In the genomic region with DNA sequence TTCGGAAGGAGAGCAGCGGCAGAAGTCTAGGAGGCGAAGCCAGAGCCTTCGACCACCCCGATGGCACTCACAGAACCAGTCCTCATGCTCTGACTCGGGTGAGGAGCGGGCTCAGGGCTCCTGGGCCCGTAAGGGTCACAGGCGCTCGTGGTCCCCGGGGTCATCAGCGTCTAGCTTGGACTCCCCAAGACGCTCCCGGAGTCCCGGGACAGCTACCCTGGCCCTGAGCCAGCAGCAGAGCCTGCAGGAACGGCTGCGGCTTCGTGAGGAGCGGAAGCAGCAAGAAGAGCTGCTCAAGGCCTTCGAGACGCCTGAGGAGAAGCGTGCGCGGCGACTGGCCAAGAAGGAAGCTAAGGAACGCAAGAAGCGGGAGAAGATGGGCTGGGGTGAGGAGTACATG, we compare ENCODE assay signal across 10 mouse cellular contexts. TPM values are rescaled to one million over a fixed set of nuclear protein-coding genes. Genes with fewer than 3 reads are reported as not detected.
DNase-seq lines count a peak whose midpoint lies in the region; ATAC-seq and TF ChIP-seq lines count a peak whose summit lies in the region.
"Had no signal": no experiment of that assay in that cellular context is flagged by ENCODE, and none has a peak within 500 bp of the region (broad histone marks: within the 10 kb centered on the region; RNA-seq: fewer than 3 reads in every experiment).

No protein-coding gene starts in this region.

- no peak for ATAC-seq in hindbrain, embryonic 12.5 days (ENCODE audit: low FRiP score)
- ATAC-seq in hindbrain, postnatal 0 days: no peak
- ATAC-seq in intestine, postnatal 0 days: no peak
- ATAC-seq: lung, postnatal 0 days had no signal

- intact Hi-C loops in left cerebral cortex, adult 2 months (cut with DNase I): no loop called here

- H3K9ac ChIP-seq in hindbrain, embryonic 12.5 days: 0 out of 2 replicates have a peak overlapping the region, but pooled peaks have one; percentile 35
- no peak overlapping the region for H3K9ac ChIP-seq in hindbrain, postnatal 0 days (replicated peaks; ENCODE audit: low read length)
- no peak overlapping the region for H3K9ac ChIP-seq in CH12.LX (ENCODE audit: insufficient read depth, low read depth)
- H3K9ac ChIP-seq in intestine, postnatal 0 days (ENCODE audit: low read depth, low read length): no peak overlapping the region

- no peak overlapping the region for H3K27ac ChIP-seq in hindbrain, embryonic 12.5 days
- no peak overlapping the region for H3K27ac ChIP-seq in hindbrain, postnatal 0 days
- H3K27ac ChIP-seq in CH12.LX (ENCODE audit: insufficient read depth, low read depth): no peak overlapping the region
- no peak overlapping the region for H3K27ac ChIP-seq in intestine, postnatal 0 days (ENCODE audit: low read depth, low read length)
- no peak overlapping the region for H3K27ac ChIP-seq in left cerebral cortex, adult 2 months

- H3K4me3 ChIP-seq in hindbrain, embryonic 12.5 days: peak overlapping the region; percentile 2; the same call in 1 of the 2 replicates
- no peak overlapping the region for H3K4me3 ChIP-seq in hindbrain, postnatal 0 days (ENCODE audit: low read length)
- no peak overlapping the region for H3K4me3 ChIP-seq in CH12.LX (replicated peaks in 1 of 3; ENCODE audit: low read depth in 2 of 3, low read length in 2 of 3, poor library complexity in 1 of 3)
- H3K4me3 ChIP-seq in intestine, postnatal 0 days (ENCODE audit: low read depth, low read length): no peak overlapping the region
- no peak overlapping the region for H3K4me3 ChIP-seq in left cerebral cortex, adult 2 months

- peaks cover 30% of the 10 kb centered on the region for H3K4me1 ChIP-seq in hindbrain, embryonic 12.5 days
- H3K4me1 ChIP-seq in hindbrain, postnatal 0 days (ENCODE audit: insufficient read depth, low read length): peaks cover 11% of the 10 kb centered on the region; the same call in 1 of the 2 replicates
- H3K4me1 ChIP-seq in CH12.LX (ENCODE audit: control insufficient read depth in 1 of 2, insufficient read depth in 2 of 2): peaks cover 12 to 32% of the 10 kb centered on the region in 2 experiments; a peak in 3 of 4 replicates
- H3K4me1 ChIP-seq in intestine, postnatal 0 days (replicated peaks; ENCODE audit: control insufficient read depth, insufficient read depth, low read length): peaks cover 6% of the 10 kb centered on the region; the same call in 1 of the 2 replicates

- TF ChIP-seq CTCF in hindbrain, postnatal 0 days (IDR thresholded peaks at IDR 0.05; ENCODE audit: low read depth): no peak
- TF ChIP-seq CTCF in CH12.LX (conservative IDR thresholded peaks at IDR 0.05 in 1 of 2, IDR thresholded peaks at IDR 0.05 in 1 of 2; ENCODE audit: low read depth in 2 of 2, low read length in 2 of 2): no peak
- TF ChIP-seq CTCF in intestine, postnatal 0 days (IDR thresholded peaks at IDR 0.05; ENCODE audit: low read depth): no peak
- TF ChIP-seq CTCF in left cerebral cortex, adult 2 months (IDR thresholded peaks at IDR 0.05): no peak

- peak overlapping the region; percentile 85 for H3K4me2 ChIP-seq in hindbrain, embryonic 12.5 days (replicated peaks)
- no peak overlapping the region; the same call in 1 of the 2 replicates for H3K4me2 ChIP-seq in hindbrain, postnatal 0 days (ENCODE audit: low read depth, low read length)
- 0 out of 2 replicates have a peak overlapping the region, but pooled peaks have one; percentile 78 for H3K4me2 ChIP-seq in CH12.LX (ENCODE audit: insufficient read depth, low read depth, poor library complexity, severe bottlenecking)
- H3K4me2 ChIP-seq in intestine, postnatal 0 days (replicated peaks; ENCODE audit: low read depth): peak overlapping the region; percentile 72; the same call in 1 of the 2 replicates

- in situ Hi-C loops in CH12.LX (cut with MboI; ENCODE audit: low pct_ligation_motif_present, low pct_unique_long_range_greater_than_20kb, low sequenced_read_pairs): no loop called here

- no peak for TF ChIP-seq RAD21 in CH12.LX (IDR thresholded peaks at IDR 0.05; ENCODE audit: low read depth, low read length)

- no peaks in the 10 kb centered on the region for H3K9me3 ChIP-seq in hindbrain, embryonic 12.5 days (replicated peaks)
- H3K9me3 ChIP-seq in hindbrain, postnatal 0 days (ENCODE audit: low read length): no peaks in the 10 kb centered on the region
- no peaks in the 10 kb centered on the region for H3K9me3 ChIP-seq in CH12.LX (replicated peaks; ENCODE audit: low read length)
- no peaks in the 10 kb centered on the region for H3K9me3 ChIP-seq in intestine, postnatal 0 days (ENCODE audit: control insufficient read depth)

- no peak for TF ChIP-seq POLR2A in CH12.LX (IDR thresholded peaks at IDR 0.05; ENCODE audit: low read depth, low read length)

- TF ChIP-seq EP300 in CH12.LX (IDR thresholded peaks at IDR 0.05; ENCODE audit: low read length): no peak

- dilution Hi-C loops in CH12.LX (cut with MboI; ENCODE audit: extremely low pct_ligation_motif_present, extremely low pct_unique_long_range_greater_than_20kb, low sequenced_read_pairs): no loop called here

- no peaks in the 10 kb centered on the region for H3K27me3 ChIP-seq in hindbrain, embryonic 12.5 days
- H3K27me3 ChIP-seq in hindbrain, postnatal 0 days (ENCODE audit: insufficient read depth, low read length): no peaks in the 10 kb centered on the region
- H3K27me3 ChIP-seq in CH12.LX (replicated peaks): no peaks in the 10 kb centered on the region
- no peaks in the 10 kb centered on the region for H3K27me3 ChIP-seq in intestine, postnatal 0 days (replicated peaks; ENCODE audit: control insufficient read depth, insufficient read depth, low read length)

- peaks cover 68% of the 10 kb centered on the region for H3K36me3 ChIP-seq in hindbrain, embryonic 12.5 days
- peaks cover 57% of the 10 kb centered on the region for H3K36me3 ChIP-seq in hindbrain, postnatal 0 days (ENCODE audit: insufficient read depth, low read length)
- peaks cover 65 to 73% of the 10 kb centered on the region in 2 experiments for H3K36me3 ChIP-seq in CH12.LX (replicated peaks in 1 of 2; ENCODE audit: control insufficient read depth in 1 of 2, insufficient read depth in 1 of 2, low read length in 1 of 2)
- peaks cover 56% of the 10 kb centered on the region for H3K36me3 ChIP-seq in intestine, postnatal 0 days (ENCODE audit: control insufficient read depth, insufficient read depth)

- peak; percentile 77 for DNase-seq in cerebellum, adult 11-12 months
- no peak for DNase-seq in cerebellum, adult 8-10 months
- DNase-seq in hindbrain, postnatal 0 days (ENCODE audit: low spot score): no peak
- no peak for DNase-seq in CH12.LX (ENCODE audit: extremely low read depth)
- no peak for DNase-seq in left cerebral cortex, adult 2 months (ENCODE audit: extremely low spot score in 1 of 2, low spot score in 2 of 2)
- DNase-seq in left cerebral cortex, adult 8-10 months (ENCODE audit: low spot score in 2 of 2): no peak
- DNase-seq: retina, postnatal 1 day had no signal

- H3K79me2 ChIP-seq in CH12.LX (replicated peaks; ENCODE audit: control insufficient read depth, extremely low read depth, insufficient read depth, poor library complexity, severe bottlenecking): peaks cover 15% of the 10 kb centered on the region

- 96% methylated on average over 27 of the region's 27 CpGs for WGBS in hindbrain, embryonic 12.5 days
- WGBS in hindbrain, postnatal 0 days: 92% methylated on average over 27 of the region's 27 CpGs
- WGBS in intestine, postnatal 0 days: 94% methylated on average over 27 of the region's 27 CpGs

RNA-seq across cellular contexts. Expression of gene Cactin, which starts 1.5 kb away (rescaled TPM):
- 53.3 and 54.5 TPM in 2 replicates for polyA plus RNA-seq in hindbrain, embryonic 12.5 days (2016; fragmentation: Nextera tagmentation; extraction: Ambion mirVana)
- total RNA-seq in hindbrain, postnatal 0 days (2014; rRNA removed): 24.3 and 46.2 TPM in 2 replicates
- polyA plus RNA-seq in hindbrain, postnatal 0 days (2015; fragmentation: Nextera tagmentation; extraction: Ambion mirVana): 19.6 and 20.2 TPM in 2 replicates
- total RNA-seq in CH12.LX (2012; rRNA removed) (34.6 and 39.7 TPM in 2 replicates), CH12.LX (2014; rRNA removed) (19.9 and 21.4 TPM in 2 replicates)
- polyA plus RNA-seq in CH12.LX (2012; ENCODE audit: insufficient read length, low read depth): 39.3 and 39.5 TPM in 2 replicates
- polyA plus RNA-seq in intestine, postnatal 0 days (2015; fragmentation: Nextera tagmentation; extraction: Ambion mirVana): 14.7 and 15.0 TPM in 2 replicates
- total RNA-seq in left cerebral cortex, adult 2 months (2021): 10 to 100 TPM; 31.3 to 31.8 TPM
- total RNA-seq in left cerebral cortex, adult 8-10 months (2022): 10 to 100 TPM; 27.7 to 30.9 (median 29.2) TPM

RNA-seq across cellular contexts. Expression of gene Tbxa2r, which starts 6.1 kb away (rescaled TPM):
- 2.7 and 3.1 TPM in 2 replicates for polyA plus RNA-seq in hindbrain, embryonic 12.5 days (2016; fragmentation: Nextera tagmentation; extraction: Ambion mirVana)
- 2.6 TPM in 2 replicates for total RNA-seq in hindbrain, postnatal 0 days (2014; rRNA removed)
- 4.0 and 4.3 TPM in 2 replicates for polyA plus RNA-seq in hindbrain, postnatal 0 days (2015; fragmentation: Nextera tagmentation; extraction: Ambion mirVana)
- total RNA-seq in CH12.LX (2012; rRNA removed) (0.13 and 0.21 TPM in 2 replicates), CH12.LX (2014; rRNA removed) (0.12 TPM in 1 of 2 replicates, not detected in the other)
- polyA plus RNA-seq in CH12.LX (2012; ENCODE audit: insufficient read length, low read depth): 0.23 and 0.30 TPM in 2 replicates
- polyA plus RNA-seq in intestine, postnatal 0 days (2015; fragmentation: Nextera tagmentation; extraction: Ambion mirVana): 9.8 and 10.7 TPM in 2 replicates
- total RNA-seq in left cerebral cortex, adult 2 months (2021): under 1 TPM; 0.70 to 0.82 TPM
- total RNA-seq in left cerebral cortex, adult 8-10 months (2022): 1 to 10 TPM in 2 of 4 experiments, under 1 TPM in 2; 0.63 to 1.3 (median 0.93) TPM

RNA-seq across cellular contexts. Expression of gene Gipc3, which starts 20.6 kb away (rescaled TPM):
- polyA plus RNA-seq in hindbrain, embryonic 12.5 days (2016; fragmentation: Nextera tagmentation; extraction: Ambion mirVana): not detected in 2 replicates
- 0.16 TPM in 1 of 2 replicates, not detected in the other for total RNA-seq in hindbrain, postnatal 0 days (2014; rRNA removed)
- not detected in 2 replicates for polyA plus RNA-seq in hindbrain, postnatal 0 days (2015; fragmentation: Nextera tagmentation; extraction: Ambion mirVana)
- total RNA-seq in CH12.LX (2012; rRNA removed) (0.04 and 0.08 TPM in 2 replicates), CH12.LX (2014; rRNA removed) (not detected in 2 replicates)
- 0.09 TPM in 1 of 2 replicates, not detected in the other for polyA plus RNA-seq in CH12.LX (2012; ENCODE audit: insufficient read length, low read depth)
- 0.04 and 0.08 TPM in 2 replicates for polyA plus RNA-seq in intestine, postnatal 0 days (2015; fragmentation: Nextera tagmentation; extraction: Ambion mirVana)
- 1 to 10 TPM; 1.7 to 2.1 TPM for total RNA-seq in left cerebral cortex, adult 2 months (2021)
- 1 to 10 TPM; 2.0 to 2.3 (median 2.2) TPM for total RNA-seq in left cerebral cortex, adult 8-10 months (2022)

RNA-seq across cellular contexts. Expression of gene Hmg20b, which starts 27.8 kb away (rescaled TPM):
- polyA plus RNA-seq in hindbrain, embryonic 12.5 days (2016; fragmentation: Nextera tagmentation; extraction: Ambion mirVana): 92.0 and 93.4 TPM in 2 replicates
- total RNA-seq in hindbrain, postnatal 0 days (2014; rRNA removed): 20.8 and 28.5 TPM in 2 replicates
- 36.8 and 41.1 TPM in 2 replicates for polyA plus RNA-seq in hindbrain, postnatal 0 days (2015; fragmentation: Nextera tagmentation; extraction: Ambion mirVana)
- total RNA-seq in CH12.LX (2012; rRNA removed) (17.0 and 18.7 TPM in 2 replicates), CH12.LX (2014; rRNA removed) (7.4 and 7.9 TPM in 2 replicates)
- polyA plus RNA-seq in CH12.LX (2012; ENCODE audit: insufficient read length, low read depth): 37.3 and 39.6 TPM in 2 replicates
- polyA plus RNA-seq in intestine, postnatal 0 days (2015; fragmentation: Nextera tagmentation; extraction: Ambion mirVana): 99.8 and 111 TPM in 2 replicates
- 10 to 100 TPM; 27.3 to 29.5 TPM for total RNA-seq in left cerebral cortex, adult 2 months (2021)
- 10 to 100 TPM; 20.2 to 31.9 (median 27.2) TPM for total RNA-seq in left cerebral cortex, adult 8-10 months (2022)

RNA-seq across cellular contexts. Expression of gene Pip5k1c, which starts 29.7 kb away (rescaled TPM):
- 97.3 and 103 TPM in 2 replicates for polyA plus RNA-seq in hindbrain, embryonic 12.5 days (2016; fragmentation: Nextera tagmentation; extraction: Ambion mirVana)
- 223 and 242 TPM in 2 replicates for total RNA-seq in hindbrain, postnatal 0 days (2014; rRNA removed)
- polyA plus RNA-seq in hindbrain, postnatal 0 days (2015; fragmentation: Nextera tagmentation; extraction: Ambion mirVana): 97.4 and 108 TPM in 2 replicates
- total RNA-seq in CH12.LX (2012; rRNA removed) (12.6 and 17.9 TPM in 2 replicates), CH12.LX (2014; rRNA removed) (11.4 and 11.7 TPM in 2 replicates)
- polyA plus RNA-seq in CH12.LX (2012; ENCODE audit: insufficient read length, low read depth): 46.7 and 51.4 TPM in 2 replicates
- 27.2 and 27.6 TPM in 2 replicates for polyA plus RNA-seq in intestine, postnatal 0 days (2015; fragmentation: Nextera tagmentation; extraction: Ambion mirVana)
- 100 to 1,000 TPM; 431 TPM for total RNA-seq in left cerebral cortex, adult 2 months (2021)
- total RNA-seq in left cerebral cortex, adult 8-10 months (2022): 100 to 1,000 TPM; 355 to 367 (median 361) TPM
